Mouse (Mus musculus): ENCODE results near the gene Cd96. TPM values are rescaled to one million over a fixed set of nuclear protein-coding genes. Genes with fewer than 3 reads are reported as not detected.

The Cd96 gene
- total RNA-seq, 2 experiments from 2014 or later = 0.66 to 0.79 TPM

Other genes with a start within 250 kb of the Cd96 start
- gene Phldb2, start 166.7 kb downstream of the Cd96 start, total RNA-seq (2021) = 10 to 100 TPM; 34.3 to 46.2 TPM
- 1 to 10 TPM; 2.5 to 2.7 TPM for gene Plcxd2, start 110.0 kb downstream of the Cd96 start, total RNA-seq (2021)
- 10 to 100 TPM; 40.9 to 70.8 TPM for gene Gm4737, start 34.8 kb upstream of the Cd96 start, total RNA-seq (2021)

All from adrenal gland, postnatal 10 days (tissue).